Mouse (Mus musculus): Measurements from ENCODE around the gene Fam216b. TPM values are rescaled to one million over a fixed set of nuclear protein-coding genes. Genes with fewer than 3 reads are reported as not detected.

Fam216b gene
- total and polyA plus RNA-seq, 3 experiments = not detected

GRCm38 (mm10) chr14:78117268-78117667 is 28.5 kb upstream of the Fam216b start:
- DNase-seq (ENCODE audit: low read depth, low spot score) = no peak
- Histone ChIP-seq H3K9me3 (replicated peaks; ENCODE audit: insufficient read depth, low read length) (no peaks in the 10 kb centered on the region), H3K4me1 (ENCODE audit: control insufficient read depth in 1 of 2, insufficient read depth in 2 of 2, low read length in 2 of 2) (no peaks in the 10 kb centered on the region), H3K36me3 (ENCODE audit: control insufficient read depth in 1 of 2, insufficient read depth in 2 of 2, low read length in 2 of 2) (no peaks in the 10 kb centered on the region), H3K27ac (ENCODE audit: control insufficient read depth, low read depth, low read length) (no peak overlapping the region), H3K9ac (ENCODE audit: control insufficient read depth, low read depth, low read length, poor library complexity, severe bottlenecking) (no peak overlapping the region), H3K27me3 (ENCODE audit: control insufficient read depth in 1 of 2, insufficient read depth in 2 of 2, low read length in 2 of 2) (no peaks in the 10 kb centered on the region), H3K79me2 (ENCODE audit: control insufficient read depth, insufficient read depth, low read length, poor library complexity) (no peaks in the 10 kb centered on the region), H3K4me3 (ENCODE audit: control insufficient read depth in 1 of 2, insufficient read depth in 1 of 2, low read depth in 2 of 2, low read length in 2 of 2) (no peak overlapping the region)
- TF ChIP-seq BHLHE40 (IDR thresholded peaks at IDR 0.05; ENCODE audit: borderline replicate concordance, low read depth, low read length) (no peak), RCOR1 (IDR thresholded peaks at IDR 0.05; ENCODE audit: low read depth, low read length) (no peak), SMC3 (IDR thresholded peaks at IDR 0.05; ENCODE audit: low read depth, low read length) (no peak), POLR2AphosphoS2 (IDR thresholded peaks at IDR 0.05; ENCODE audit: low read length) (no peak), JUND (IDR thresholded peaks at IDR 0.05; ENCODE audit: low read depth, low read length) (no peak), KAT2A (conservative IDR thresholded peaks at IDR 0.05; ENCODE audit: low read depth, low read length) (no peak), GATA1 (IDR thresholded peaks at IDR 0.05; ENCODE audit: low read depth, low read length) (no peak), MAFK (IDR thresholded peaks at IDR 0.05; ENCODE audit: borderline replicate concordance, low read depth, low read length) (no peak), TBP (IDR thresholded peaks at IDR 0.05; ENCODE audit: low read depth, low read length) (no peak), CTCF (IDR thresholded peaks at IDR 0.05 in 2 of 3, conservative IDR thresholded peaks at IDR 0.05 in 1 of 3; ENCODE audit: control insufficient read depth in 1 of 3, insufficient read depth in 1 of 3, low read depth in 2 of 3, low read length in 3 of 3, poor library complexity in 1 of 3, severe bottlenecking in 1 of 3) (no peak), RAD21 (IDR thresholded peaks at IDR 0.05; ENCODE audit: low read depth, low read length) (no peak)

- Histone ChIP-seq H3K4me3 (ENCODE audit: control insufficient read depth in 1 of 2, insufficient read depth in 1 of 2, low read depth in 2 of 2, low read length in 2 of 2) (no peak overlapping the region), H3K4me1 (ENCODE audit: control insufficient read depth in 1 of 2, insufficient read depth in 2 of 2, low read length in 2 of 2) (no peaks in the 10 kb centered on the region), H3K9ac (ENCODE audit: control insufficient read depth, low read depth, low read length, poor library complexity, severe bottlenecking) (no peak overlapping the region), H3K9me3 (replicated peaks; ENCODE audit: insufficient read depth, low read length) (no peaks in the 10 kb centered on the region), H3K36me3 (ENCODE audit: control insufficient read depth in 1 of 2, insufficient read depth in 2 of 2, low read length in 2 of 2) (no peaks in the 10 kb centered on the region), H3K27ac (ENCODE audit: control insufficient read depth, low read depth, low read length) (no peak overlapping the region), H3K27me3 (ENCODE audit: control insufficient read depth in 1 of 2, insufficient read depth in 2 of 2, low read length in 2 of 2) (no peaks in the 10 kb centered on the region), H3K79me2 (ENCODE audit: control insufficient read depth, insufficient read depth, low read length, poor library complexity) (no peaks in the 10 kb centered on the region)
- no peak for DNase-seq (ENCODE audit: low read depth, low spot score)
- TF ChIP-seq TAL1 (IDR thresholded peaks at IDR 0.05; ENCODE audit: low read length) (no peak), CHD2 (IDR thresholded peaks at IDR 0.05; ENCODE audit: low read length) (no peak), ETS1 (IDR thresholded peaks at IDR 0.05; ENCODE audit: low read depth, low read length) (no peak)
Observed at GRCm38 (mm10) chr14:78112466-78112865, 23.7 kb upstream of the Fam216b start.

- Histone ChIP-seq H3K4me1 (ENCODE audit: control insufficient read depth in 1 of 2, insufficient read depth in 2 of 2, low read length in 2 of 2) (no peaks in the 10 kb centered on the region), H3K27ac (ENCODE audit: control insufficient read depth, low read depth, low read length) (no peak overlapping the region), H3K9ac (ENCODE audit: control insufficient read depth, low read depth, low read length, poor library complexity, severe bottlenecking) (no peak overlapping the region), H3K9me3 (replicated peaks; ENCODE audit: insufficient read depth, low read length) (no peaks in the 10 kb centered on the region), H3K27me3 (ENCODE audit: control insufficient read depth in 1 of 2, insufficient read depth in 2 of 2, low read length in 2 of 2) (no peaks in the 10 kb centered on the region), H3K4me3 (ENCODE audit: control insufficient read depth in 1 of 2, insufficient read depth in 1 of 2, low read depth in 2 of 2, low read length in 2 of 2) (no peak overlapping the region), H3K79me2 (ENCODE audit: control insufficient read depth, insufficient read depth, low read length, poor library complexity) (no peaks in the 10 kb centered on the region), H3K36me3 (ENCODE audit: control insufficient read depth in 1 of 2, insufficient read depth in 2 of 2, low read length in 2 of 2) (no peaks in the 10 kb centered on the region)
- TF ChIP-seq HCFC1 (IDR thresholded peaks at IDR 0.05; ENCODE audit: low read depth, low read length) (no peak), ETS1 (IDR thresholded peaks at IDR 0.05; ENCODE audit: low read depth, low read length) (no peak), MEF2A (IDR thresholded peaks at IDR 0.05; ENCODE audit: extremely low read depth, insufficient replicate concordance, low read depth, low read length, poor library complexity, severe bottlenecking) (no peak), ZKSCAN1 (IDR thresholded peaks at IDR 0.05; ENCODE audit: low read depth, low read length) (no peak), GATA1 (IDR thresholded peaks at IDR 0.05; ENCODE audit: low read depth, low read length) (no peak), MXI1 (IDR thresholded peaks at IDR 0.05; ENCODE audit: low read depth, low read length) (no peak), BHLHE40 (IDR thresholded peaks at IDR 0.05; ENCODE audit: borderline replicate concordance, low read depth, low read length) (no peak), TCF12 (IDR thresholded peaks at IDR 0.05; ENCODE audit: low read depth, low read length) (no peak), JUND (IDR thresholded peaks at IDR 0.05; ENCODE audit: low read depth, low read length) (no peak), RAD21 (IDR thresholded peaks at IDR 0.05; ENCODE audit: low read depth, low read length) (no peak), USF1 (IDR thresholded peaks at IDR 0.05; ENCODE audit: low read depth, low read length) (no peak), TAL1 (IDR thresholded peaks at IDR 0.05; ENCODE audit: low read length) (no peak), KAT2A (conservative IDR thresholded peaks at IDR 0.05; ENCODE audit: low read depth, low read length) (no peak), CTCF (IDR thresholded peaks at IDR 0.05 in 2 of 3, conservative IDR thresholded peaks at IDR 0.05 in 1 of 3; ENCODE audit: control insufficient read depth in 1 of 3, insufficient read depth in 1 of 3, low read depth in 2 of 3, low read length in 3 of 3, poor library complexity in 1 of 3, severe bottlenecking in 1 of 3) (no peak), MAX (IDR thresholded peaks at IDR 0.05; ENCODE audit: low read length) (no peak), ZNF384 (IDR thresholded peaks at IDR 0.05; ENCODE audit: low read depth, low read length) (no peak), SMC3 (IDR thresholded peaks at IDR 0.05; ENCODE audit: low read depth, low read length) (no peak), MYC (IDR thresholded peaks at IDR 0.05; ENCODE audit: low read depth, low read length) (no peak), MAZ (IDR thresholded peaks at IDR 0.05; ENCODE audit: low read depth, low read length) (no peak)
- no peak for DNase-seq (ENCODE audit: low read depth, low spot score)
Observed at GRCm38 (mm10) chr14:78110871-78111270, 22.1 kb upstream of the Fam216b start.
